Mouse (Mus musculus) v-Abl transformed pro-B cells (cell line): ENCODE measurements around the gene Dnmt1.

ENCODE experiments used
- in situ Hi-C, 2 experiments: fragments of 400-800 bp; cut with MboI; formaldehyde crosslinking; loops; one replicate each; pipeline ENCODE4 v1.15.1; 2025; ENCODE audit not compliant: unreplicated experiment in 2 of 2

Dnmt1 gene

DNA sequence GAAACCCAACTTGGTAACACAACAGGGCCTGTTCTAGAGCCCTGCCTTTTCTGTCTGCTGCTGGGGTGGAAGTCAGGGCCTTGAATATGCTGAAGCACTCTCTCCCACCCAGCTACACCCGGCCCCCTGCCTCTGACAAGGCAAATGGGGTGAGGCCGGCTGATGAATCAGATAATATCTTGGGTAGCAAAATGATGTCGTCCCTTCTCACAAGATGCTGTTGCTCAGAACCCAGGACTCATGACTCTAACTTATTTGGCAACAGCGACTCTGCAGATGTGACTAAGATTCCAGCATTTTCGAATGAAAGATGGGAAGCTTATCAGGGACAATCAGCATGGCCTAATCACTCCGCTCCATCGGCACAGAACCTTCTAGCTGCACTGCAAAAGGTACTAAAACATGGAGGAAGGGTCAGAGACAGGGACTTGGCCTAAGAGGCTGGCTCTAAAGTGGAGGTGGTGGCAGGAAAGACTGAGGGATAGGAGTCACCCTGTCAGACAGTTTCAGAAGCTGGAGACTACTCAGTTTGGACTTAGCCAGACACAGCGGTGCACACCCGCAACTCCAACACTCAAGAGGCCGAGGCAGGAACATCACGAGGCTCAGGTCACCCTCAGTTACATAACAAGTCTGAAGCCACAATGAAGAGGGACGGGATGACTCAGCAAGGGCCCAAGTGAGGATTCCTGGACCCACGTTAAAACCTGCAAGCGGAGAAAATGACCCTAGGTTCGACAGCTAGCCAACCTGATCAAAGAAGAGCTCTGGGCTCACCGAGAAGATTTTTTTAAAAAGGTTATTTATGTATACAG, 13.4 kb downstream of the Dnmt1 start:
- in situ Hi-C loops: no loop called here

DNA sequence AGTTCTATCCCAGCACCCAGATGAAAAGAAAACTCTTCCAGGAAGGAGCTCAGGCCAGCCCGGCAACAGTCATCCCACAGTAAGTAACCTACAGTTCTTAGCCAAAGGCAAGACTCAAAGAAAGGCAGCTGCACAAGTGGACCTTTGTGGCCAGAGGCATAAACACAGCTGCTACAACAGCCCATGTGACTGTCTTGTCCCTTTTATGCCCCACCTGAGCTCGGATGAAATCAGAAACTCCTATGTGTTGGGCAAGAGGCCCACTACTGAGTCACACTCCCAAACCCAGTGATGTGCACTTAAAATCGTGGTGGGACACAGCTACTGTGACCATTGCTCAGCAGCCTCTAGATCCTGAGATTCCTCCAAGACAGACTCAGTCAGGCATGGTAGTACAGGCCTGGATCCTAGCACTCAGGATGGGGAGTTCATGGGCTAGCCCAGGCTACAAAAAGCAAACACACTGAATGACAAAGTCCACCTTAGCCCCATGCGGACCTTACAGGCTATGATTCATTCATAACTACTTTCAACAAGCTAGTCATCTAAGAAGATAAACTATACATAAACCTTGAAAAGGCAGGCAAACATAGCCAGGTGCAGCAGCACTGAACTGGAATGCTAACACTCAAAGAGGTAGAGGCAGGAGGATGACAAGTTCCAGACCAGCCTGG, 14.9 kb downstream of the Dnmt1 start:
- in situ Hi-C loops: no loop called here

DNA sequence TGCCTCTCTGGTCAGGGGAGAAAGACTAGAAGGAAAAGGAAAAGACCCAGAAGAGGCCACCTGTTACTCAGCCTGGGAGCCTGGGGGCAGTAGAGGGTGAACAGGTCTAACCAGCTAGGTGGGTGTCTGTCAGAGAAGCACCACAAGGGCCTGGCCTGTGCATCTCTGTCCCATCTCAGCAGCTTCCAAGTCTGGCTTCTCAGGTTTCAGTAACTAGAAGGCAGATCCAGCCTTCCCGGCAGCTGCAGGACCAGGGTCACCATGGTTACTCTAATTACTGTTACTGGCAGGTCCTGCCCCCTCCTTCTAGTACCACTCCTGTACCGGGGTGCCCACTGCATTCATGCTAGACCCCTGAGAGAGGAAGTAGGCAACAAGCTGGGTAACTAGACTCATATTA, 15.8 kb downstream of the Dnmt1 start:
- in situ Hi-C loops: no loop called here

DNA sequence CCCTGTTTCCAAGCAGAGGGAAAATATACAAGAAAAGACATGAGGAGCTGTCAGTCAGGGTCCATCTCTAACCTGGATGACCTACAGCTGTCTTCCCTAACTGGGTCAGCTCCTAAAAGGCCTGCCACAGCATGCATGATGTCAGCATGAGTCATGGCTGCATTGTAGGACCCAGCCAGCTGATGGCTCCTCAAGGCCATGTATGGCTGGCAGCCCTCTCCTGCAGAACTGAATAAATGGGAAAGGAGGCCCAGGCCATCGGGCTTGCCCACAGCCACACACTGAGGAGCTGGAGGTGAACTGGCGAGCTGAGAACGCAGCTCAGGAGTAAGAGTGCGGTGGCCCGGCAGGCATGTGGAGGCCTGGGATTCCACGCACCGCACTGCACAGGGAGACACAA, 16.3 kb downstream of the Dnmt1 start:
- in situ Hi-C loops: no loop called here

DNA sequence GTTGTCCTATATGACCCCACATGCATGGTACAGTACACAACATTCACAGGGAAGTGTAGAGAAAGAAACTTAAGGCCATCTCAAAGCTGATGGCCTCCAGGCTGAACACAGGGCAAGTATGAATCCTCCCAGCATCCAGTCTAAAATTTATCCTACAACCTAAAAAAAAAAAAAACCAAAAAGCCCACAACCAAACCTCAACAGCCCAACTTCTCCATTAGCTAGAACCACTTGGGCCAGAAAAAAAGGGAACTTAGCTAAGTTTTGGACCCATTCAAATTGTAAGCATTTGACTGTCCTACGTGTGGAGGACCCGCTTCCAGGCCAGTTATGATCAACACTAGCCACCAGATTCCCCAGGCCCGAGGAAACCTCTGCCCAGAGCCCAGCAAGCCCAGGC, 36.4 kb downstream of the Dnmt1 start:
- in situ Hi-C loops: loop anchor here in 1 of 2 experiments (25.0 kb wide), 1 partner anchor 539 kb away; no protein-coding TSS in a partner anchor

DNA sequence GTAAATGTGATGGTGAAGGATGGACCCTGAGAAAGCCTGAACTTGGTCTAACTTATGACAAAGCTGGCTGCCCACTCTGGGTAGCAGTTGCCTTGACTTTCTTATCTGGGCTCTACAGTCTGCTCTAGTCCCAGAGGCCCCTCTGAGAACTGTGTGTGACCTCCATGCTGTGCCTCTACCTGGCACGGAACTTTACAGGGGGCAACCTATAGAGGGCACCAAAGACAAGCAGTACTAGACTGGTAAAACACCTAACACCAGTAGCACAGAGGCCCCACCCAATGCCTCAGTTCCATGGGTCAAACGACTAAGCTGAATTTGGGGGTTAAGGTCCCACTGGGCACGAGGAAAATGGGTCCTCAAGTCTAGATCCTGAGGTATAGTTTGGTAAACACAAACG, 43.5 kb downstream of the Dnmt1 start:
- in situ Hi-C loops: loop anchor here (5.0 to 25.0 kb wide), 2 partner anchors 86 to 546 kb away; partner anchors contain the start of gene Mrpl4 (in 1 of the 2)

DNA sequence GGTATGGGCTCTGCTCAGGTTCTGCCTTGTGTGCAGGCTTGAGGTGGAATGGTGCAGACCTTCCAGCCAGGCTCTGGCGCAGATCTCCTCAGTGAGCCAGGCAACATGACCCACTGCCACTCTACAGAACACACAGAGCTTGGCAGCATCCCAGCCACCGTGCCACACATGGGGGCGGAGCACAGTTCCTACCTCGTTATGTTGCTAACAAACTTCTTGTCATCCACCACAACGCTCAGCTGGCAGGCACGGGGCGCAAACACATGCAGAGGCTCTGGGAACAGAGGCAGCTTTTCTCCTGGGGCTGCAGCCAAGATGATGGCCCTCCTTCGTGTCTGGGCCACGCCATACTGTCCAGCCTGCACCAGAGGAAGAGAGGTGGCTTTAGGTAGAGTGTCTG, 49.7 kb downstream of the Dnmt1 start:
- in situ Hi-C loops: loop anchor here (5.0 to 25.0 kb wide), 2 partner anchors 232 to 552 kb away; no protein-coding TSS in a partner anchor

DNA sequence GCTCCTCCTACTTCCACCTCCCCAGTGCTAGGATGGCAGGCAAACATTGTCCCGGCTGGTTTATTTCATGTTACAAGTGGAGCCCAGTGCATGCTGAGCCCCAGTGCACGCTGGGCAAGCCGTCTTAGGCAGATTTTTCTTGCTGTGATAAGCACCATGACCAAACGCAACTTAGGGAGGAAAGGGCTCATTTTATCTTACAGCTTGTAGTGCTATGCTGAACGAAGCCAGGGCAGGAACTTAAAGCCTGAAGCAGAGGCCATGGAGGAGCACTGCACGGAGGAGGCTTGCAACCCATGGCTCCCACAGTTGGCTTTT, 57.6 kb downstream of the Dnmt1 start:
- in situ Hi-C loops: loop anchor here in 1 of 2 experiments (5.0 to 25.0 kb wide), 3 partner anchors 100 to 560 kb away; partner anchors contain the start of genes Mrpl4 and Tyk2

DNA sequence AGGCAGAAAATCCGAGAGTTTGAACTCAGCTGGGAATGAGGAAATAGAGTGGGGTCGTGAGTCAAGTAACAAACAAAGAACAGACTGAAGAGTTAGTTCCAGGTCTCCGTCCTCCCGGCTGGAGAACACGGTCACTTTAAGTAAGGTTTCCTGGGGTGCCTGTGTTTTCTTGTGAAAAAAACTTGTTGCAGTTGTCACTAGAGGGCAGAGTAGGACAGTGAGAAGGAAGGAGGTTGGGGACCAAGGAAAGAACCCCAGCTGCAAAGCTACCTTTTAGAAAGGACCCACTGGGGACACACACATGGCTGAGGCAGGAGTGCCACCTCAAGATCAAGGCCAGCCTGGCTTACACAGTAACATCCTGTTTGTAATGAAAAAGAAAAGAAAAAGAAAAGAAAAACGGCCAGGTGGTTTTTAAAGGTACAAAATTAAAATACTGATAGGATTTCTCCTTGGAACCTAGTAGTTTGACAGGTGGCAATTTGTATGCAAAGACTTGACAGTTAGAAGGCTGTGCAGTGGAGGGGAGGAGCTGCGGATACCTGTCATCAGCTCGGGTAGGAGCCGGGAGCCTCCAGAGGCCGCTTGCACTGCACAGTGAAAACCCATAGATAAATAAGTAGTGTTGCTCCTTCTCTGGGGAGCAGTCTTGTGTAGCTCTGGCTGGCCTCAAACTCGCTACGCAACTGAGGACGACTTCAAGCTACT, 58.1 kb downstream of the Dnmt1 start:
- in situ Hi-C loops: loop anchor here in 1 of 2 experiments (5.0 to 25.0 kb wide), 3 partner anchors 101 to 561 kb away; partner anchors contain the start of genes Mrpl4 and Tyk2

DNA sequence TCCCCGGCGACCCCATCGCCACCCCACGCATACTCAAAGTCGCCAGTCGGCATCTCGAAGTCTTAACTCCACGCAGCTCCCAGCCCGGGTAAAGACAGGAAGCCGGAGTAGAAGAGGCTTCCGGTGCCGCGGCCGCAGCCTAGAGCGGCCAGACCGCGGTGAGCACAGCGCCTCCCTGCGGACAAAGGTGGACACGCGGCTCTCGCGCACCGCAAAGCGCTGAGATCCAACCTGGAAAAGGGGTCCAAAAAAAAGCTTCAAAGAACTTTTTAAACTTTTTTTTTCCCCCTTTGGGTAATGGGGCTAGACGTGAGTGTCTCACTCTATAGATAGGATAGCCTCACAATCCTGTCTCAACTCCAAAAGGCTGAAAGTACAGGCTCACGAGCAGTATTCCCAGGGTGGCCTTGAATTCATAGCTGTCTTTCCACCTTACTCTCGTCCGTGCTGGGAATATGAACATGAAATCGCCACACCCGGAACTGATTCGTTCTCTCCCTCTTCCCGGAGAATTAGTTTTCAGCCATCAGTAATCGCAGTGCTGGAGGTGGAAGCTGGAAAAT, 61.1 kb downstream of the Dnmt1 start, which contains the start of gene Eif3g:
TSS of gene Eif3g (minus strand) at position 113 of the 563 bp plus-strand sequence.
- in situ Hi-C loops: loop anchor here (25.0 kb wide), 1 partner anchor 1539 kb away; no protein-coding TSS in a partner anchor

DNA sequence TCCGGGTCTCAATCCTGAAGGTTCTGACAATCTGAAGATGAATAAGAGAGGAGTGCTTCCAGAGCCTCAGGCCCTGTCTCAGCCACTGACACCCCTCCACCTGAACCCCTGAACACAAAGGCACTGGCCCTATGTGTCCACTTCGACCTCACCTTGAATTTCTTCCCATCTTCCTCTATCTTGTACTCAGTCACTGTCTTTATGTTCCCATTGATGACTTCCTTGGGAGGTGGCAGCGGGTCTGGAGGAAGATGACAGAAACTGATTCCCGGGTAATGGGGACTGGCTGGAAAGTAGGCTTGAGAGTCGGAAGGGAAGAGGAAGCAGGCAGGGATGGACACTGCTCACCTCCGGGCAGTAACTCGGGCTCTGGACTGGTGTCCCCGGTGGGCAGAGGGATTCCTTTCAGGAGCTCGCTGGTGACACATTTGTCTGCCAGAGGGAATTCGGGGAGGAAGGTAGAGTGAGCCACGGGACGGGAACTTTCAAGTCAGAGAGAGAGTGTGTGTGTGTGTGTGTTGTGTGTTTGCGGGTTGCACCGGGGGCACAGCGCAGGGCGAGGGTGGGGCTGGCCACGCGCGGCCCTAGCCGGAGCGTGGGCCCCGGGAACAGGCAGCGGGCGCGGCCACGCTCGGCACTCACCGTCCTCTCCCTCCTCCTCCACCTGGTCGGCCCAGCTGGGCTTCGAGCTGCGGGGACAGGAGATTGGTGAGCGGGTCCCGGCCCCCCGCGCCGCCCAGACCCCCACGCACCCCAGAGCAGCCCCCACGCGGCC, 61.8 kb downstream of the Dnmt1 start:
- in situ Hi-C loops: loop anchor here (25.0 kb wide), 1 partner anchor 1539 kb away; no protein-coding TSS in a partner anchor

DNA sequence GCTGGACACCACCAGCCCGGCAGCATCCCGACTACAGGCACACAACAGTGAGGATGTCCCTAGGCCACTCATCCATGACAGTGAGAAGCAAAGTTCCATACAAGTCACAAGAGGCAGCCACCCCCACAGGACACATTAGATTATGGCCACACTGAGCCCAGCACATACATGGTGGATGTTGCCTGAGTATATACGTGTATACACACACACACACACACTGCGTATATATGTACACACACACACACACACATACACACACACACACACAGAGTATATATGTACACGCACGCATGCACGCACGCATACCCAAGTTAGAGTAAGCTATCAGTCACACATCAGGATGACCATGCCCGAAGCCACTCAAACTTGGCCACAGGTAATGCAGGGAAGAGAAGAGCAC, 64.3 kb downstream of the Dnmt1 start:
- in situ Hi-C loops: loop anchor here (25.0 kb wide), 1 partner anchor 1542 kb away; no protein-coding TSS in a partner anchor

DNA sequence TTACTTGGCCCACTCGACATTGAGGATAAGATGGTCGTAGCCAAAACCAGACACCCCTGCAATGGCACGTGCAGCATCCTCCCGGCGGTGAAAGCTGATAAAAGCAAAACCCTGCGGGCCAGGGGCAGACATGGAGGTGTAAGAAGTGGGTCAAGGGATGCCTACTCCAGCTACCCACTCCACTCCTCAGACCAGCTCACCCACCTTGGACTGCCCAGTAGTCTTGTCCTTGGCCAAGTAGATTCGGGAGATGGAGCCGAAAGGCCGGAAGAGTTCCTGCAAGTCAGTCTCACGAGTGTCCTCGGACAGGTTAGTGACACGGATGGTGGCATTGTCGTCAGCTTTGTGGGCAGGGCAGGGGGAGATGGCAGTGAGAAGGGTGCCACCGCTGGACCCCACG, 65.1 kb downstream of the Dnmt1 start:
- in situ Hi-C loops: loop anchor here (25.0 kb wide), 1 partner anchor 1543 kb away; no protein-coding TSS in a partner anchor

DNA sequence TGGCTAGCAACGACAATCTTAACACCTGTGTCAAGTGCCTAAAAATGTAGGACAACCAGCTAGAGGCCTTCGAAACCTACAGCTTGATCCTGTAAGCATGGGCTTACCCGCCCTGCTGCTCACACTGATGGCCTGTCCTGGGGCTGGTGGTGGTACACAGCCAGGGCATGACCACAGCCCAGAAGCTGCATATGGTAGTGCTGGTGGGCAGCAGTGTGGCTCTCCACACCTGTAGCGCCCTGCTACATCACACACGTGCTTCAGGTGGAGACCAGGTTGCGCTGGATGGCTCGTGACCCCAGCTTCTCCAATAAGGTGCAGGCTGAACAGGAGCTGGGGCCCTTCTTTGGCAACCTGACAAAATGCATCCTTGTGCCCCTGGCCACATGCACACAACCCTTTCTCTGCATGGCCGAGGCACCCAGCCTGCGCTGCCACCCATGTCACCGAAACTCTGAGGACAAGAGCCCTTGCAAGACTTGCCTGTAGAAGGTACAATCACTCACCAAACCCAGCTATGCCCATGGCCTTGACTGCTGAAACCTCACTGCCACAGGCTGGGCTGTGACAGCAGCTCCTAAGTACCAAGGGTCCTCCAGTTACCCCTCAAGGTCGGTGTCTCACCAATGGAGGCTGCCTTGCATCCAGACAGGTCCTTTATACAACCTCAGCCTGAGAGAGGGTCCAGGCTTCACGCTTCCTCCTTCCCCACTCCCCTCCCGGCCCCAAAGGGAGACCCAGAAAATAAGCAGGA, 65.9 kb downstream of the Dnmt1 start:
- in situ Hi-C loops: loop anchor here (25.0 kb wide), 1 partner anchor 1544 kb away; no protein-coding TSS in a partner anchor

DNA sequence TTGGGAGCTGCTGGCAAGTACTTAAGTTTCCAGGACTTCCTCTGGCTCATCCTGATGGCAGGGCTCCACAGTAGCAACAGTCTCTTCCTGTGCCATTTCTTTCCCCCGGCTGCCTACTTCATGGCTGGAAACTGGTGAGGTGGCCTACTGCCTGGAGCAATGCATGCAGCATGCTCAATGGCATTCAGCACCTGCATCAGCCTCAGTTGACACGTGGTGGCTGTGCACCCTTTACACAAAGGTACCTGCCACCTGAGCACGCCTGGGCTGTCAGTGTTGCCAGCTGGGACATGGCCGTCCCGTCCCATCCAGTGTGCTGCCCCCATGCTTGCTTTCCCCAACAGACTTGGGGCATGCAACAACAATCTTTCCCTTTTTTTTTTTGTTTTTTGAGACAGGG, 66.6 kb downstream of the Dnmt1 start:
- in situ Hi-C loops: loop anchor here (25.0 kb wide), 1 partner anchor 1544 kb away; no protein-coding TSS in a partner anchor

DNA sequence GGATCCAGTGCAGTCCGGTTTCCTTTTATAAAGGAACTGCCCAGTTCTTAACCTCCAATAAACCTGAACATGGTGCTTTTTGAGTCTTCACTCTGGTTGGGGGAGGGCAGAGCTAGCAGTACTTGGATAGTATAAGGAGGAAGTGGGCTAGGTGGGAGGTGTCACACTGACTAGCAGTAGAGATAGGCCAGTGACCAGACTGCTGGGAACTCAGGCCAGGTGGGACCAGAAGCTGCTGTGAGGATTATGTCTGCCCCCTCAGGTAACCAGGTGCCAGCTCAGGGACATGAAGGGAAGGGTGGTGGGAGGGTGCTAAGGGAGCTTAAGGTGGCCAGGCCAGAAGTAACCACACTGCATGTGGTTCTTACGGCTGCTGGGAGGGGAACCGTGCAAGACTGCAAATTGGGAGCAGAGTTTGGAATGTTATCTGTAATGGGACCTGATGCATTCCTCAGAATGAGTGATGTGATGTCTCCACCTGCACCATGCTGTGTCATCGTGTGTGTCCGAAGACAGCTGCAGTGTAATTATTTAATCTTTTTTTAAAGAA, 67.5 kb downstream of the Dnmt1 start:
- in situ Hi-C loops: loop anchor here (25.0 kb wide), 1 partner anchor 1545 kb away; no protein-coding TSS in a partner anchor

DNA sequence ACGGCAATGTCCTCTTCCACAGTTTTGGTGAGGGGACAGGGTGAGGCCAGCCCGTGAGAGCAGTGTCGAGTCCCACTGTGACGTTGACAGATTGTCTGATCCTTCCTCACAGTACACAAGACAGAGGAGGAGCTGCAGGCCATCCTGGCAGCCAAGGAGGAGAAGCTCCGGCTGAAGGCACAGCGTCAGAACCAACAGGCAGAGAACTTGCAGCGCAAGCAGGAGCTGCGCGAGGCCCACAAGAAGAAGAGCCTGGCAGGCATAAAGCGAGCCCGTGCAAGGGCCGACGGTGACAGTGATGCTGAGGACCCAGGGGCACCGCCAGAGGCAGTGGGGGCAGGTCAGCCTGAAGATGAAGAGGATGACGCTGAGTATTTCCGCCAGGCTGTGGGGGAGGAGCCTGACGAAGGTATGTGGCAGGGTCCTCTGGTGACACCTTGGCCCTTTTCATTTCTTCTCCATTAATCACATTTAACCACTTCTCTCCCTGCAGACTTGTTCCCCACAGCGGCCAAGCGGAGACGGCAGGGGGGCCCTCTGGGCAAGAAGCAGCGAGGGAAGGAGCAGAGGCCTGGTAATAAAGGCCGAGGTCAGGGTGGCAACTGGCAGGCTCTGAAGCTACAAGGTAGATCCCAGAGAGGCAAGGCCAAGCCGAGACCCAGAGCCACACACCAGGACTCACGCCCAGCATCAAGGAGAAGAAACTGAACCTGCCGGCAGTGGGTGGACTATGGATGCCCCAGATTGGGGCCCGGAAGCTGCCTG, 68.2 kb downstream of the Dnmt1 start:
- in situ Hi-C loops: loop anchor here (25.0 kb wide), 1 partner anchor 1546 kb away; no protein-coding TSS in a partner anchor

DNA sequence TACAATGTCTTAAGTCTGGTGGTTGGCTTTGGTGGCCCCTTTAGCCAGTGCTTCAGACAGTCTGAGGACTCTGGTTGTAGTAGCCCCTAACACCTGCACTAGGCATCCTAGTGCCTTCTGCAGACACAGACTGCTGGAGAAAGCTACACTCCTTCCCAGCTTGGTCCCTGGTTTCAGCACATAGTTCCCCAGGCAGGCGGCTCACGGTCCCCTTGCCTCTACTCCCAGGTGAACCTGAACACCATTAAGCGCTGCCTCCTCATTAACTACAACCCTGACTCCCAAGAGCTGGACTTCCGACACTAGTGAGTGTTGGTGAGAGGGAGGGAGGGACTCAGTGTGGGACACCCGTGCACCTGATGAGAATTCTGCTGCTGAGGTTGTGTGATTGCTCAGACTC, 69.3 kb downstream of the Dnmt1 start:
- in situ Hi-C loops: loop anchor here (25.0 kb wide), 1 partner anchor 1547 kb away; no protein-coding TSS in a partner anchor
